Mouse (Mus musculus) cerebellum, adult 2 months (tissue): ENCODE measurements around the gene Osr1.

ENCODE experiments used
- CTCF ChIP-seq: fragments of 200-500 bp; IDR thresholded peaks from 2 replicates; pipeline ENCODE4 v1.5.1; 2011; ENCODE audit warnings: low read depth, mild to moderate bottlenecking, control low read depth, low read length, moderate library complexity, borderline replicate concordance; ENCODE audit not compliant: insufficient read depth
- POLR2A ChIP-seq: fragments of 200-500 bp; IDR thresholded peaks from 2 replicates; pipeline ENCODE4 v1.6.1; 2011; ENCODE audit warnings: low read length, control low read depth, borderline replicate concordance; ENCODE audit not compliant: insufficient read depth

- TF ChIP-seq CTCF = no peak
- TF ChIP-seq POLR2A = no peak
These were observed 19.7 kb downstream of the Osr1 start for GRCm38 (mm10) chr12:9589561-9590134.
